Mouse (Mus musculus): Measurements from ENCODE around the gene Kcna6. TPM values are rescaled to one million over a fixed set of nuclear protein-coding genes. Genes with fewer than 3 reads are reported as not detected.
A peak's percentile ranks its signal among the peaks of the same experiment; 100 is the strongest.

Kcna6 gene
- 1 to 10 TPM; 1.3 to 1.7 TPM for total RNA-seq (2021)
- long read RNA-seq, experiment 1: 0 reads
- long read RNA-seq, experiment 2: 0 reads

DNA sequence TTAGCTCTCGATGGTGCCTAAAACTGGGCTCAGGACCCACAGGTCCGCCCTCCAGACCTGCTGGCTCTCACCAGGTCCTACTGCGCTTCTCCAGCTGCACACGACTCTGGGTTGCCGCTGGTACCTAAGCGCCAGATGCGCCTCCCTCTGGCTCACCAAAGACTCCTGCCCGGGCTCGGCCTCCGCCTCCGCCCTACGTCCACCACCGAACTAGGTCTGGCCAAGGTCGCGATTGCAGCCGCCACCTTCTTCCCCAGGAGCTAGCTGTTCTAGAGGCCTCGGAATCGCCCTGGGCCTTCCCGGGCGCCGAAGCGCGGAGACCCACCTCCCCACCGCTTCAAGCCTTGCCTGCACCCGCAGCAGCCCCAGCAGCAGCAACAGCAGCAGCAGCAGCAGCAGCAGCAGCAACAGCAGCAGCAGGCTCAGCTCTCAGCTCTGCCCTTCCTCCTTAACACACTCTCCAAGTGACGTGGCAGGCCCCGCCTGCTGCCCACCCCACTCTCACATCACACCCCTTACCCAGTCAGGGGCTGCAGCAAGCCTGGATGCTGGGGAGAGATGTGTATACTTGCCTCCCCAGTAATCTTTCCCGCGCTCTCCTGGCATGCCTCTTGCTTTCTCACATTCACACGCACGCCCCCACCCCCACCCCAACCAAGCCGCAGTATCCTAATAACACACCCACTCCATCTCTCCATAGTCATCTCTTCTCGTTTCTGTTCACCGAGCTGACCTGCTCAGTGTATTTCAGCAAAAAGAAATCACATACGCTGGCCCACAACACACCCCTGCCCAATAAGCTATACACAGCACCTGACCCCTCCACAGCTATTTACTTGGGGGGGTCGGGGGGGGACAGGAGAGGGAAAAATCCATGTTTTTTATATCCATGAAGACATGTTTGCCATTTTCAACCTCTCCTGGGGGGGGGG lies at the start of gene Kcna6:
Kcna6 (minus strand) TSS at position 464 of the 932 bp plus-strand sequence.
- no peak for DNase-seq

DNA sequence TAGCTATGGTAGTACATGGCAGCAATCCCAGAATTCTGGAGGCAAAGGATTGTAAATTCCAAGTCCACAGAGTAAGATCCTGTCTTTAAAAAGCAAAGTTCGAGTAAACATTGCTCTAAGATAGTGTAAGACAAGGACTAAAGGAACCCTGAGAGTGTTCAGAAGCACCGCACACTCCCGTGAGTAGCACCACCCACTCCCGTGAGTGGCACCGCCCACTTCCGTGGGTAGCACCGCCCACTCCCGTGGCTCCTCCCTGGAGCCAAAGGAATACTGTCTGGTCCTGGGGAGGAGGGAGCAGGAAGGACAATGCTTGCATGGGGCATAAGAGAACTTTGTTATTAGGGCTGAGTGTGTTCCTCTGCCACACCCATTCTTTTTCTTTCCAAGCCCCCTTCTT lies 48.4 kb upstream of the Kcna6 start:
- DNase-seq: no peak

DNA sequence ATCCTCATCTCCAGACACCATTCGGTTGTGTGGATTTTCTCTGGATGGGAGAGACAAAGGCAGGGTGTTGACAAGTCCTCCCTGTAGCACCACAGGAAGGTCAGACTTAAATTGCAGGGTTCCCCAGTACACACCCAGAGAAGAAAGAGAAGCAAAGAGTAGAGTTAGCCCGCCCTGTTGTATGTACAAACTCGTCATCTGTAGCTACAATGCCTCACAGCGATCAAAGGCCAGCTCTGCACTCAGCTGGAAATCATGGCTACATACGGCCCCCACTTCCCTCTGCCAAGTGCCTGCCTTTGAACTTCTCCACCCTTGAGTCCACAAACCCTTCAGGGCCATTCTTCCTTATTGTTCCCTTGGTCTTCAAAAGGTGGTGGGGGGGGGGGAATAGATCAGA lies 43.7 kb upstream of the Kcna6 start:
- no peak for DNase-seq

DNA sequence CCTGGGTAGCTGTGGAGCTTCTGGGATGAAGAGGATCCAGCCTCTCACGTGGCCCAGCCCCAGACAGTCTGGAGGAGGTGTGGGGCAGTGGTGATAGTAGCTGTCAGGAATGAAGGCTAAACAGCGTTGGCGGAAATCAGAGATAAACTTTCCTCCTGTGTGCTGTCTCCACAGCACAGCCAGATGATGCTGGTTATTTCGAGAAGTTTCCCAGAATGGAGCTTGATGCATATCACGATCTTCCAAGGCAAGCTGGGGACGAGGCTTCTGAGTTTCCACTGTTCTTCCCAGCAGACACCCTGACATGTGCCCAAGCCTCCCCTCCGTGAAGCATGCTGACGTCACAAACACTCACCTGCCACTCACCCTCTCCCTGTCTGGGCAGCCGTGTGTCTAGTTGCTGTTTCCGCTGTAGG lies 43.2 kb upstream of the Kcna6 start:
- no peak for DNase-seq

DNA sequence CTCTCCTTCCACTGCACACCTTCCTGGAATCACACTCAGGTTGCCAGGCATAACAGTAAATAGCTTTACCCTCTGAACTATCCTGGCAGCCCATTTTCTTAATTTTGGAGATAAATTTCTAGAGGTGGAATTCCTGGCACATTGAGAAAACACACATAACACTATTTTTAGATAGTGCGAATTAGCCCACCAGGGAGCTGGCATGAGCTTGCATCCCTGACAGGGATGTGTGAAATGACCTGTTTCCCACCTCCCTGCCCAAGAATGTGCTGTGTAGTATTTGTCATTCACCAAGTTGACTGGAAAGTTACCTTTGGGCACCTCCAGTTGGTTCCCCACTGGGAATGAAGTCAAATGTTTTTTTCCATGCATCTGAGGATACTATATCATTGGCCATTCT lies 42.6 kb upstream of the Kcna6 start:
- DNase-seq: no peak

DNA sequence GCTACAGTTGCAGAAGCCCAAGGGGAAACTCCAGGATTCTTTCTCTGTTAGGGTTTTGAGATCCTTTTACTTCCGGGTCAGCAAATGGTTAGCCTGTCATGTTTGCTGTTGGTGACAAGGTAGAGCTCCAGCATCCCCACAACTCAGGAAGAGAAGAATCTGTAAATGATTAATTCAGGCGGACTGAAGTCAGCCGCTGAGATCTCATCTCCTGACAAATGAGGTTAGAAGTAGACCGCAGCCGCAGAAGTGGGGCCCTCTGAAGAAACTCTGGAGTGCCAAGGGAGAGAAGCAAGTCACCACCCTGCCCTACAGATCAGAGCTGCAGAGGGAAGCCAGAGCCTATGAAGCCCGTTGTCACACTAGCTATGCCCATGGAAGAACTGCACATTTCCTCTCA lies 37.4 kb upstream of the Kcna6 start:
- DNase-seq: no peak

DNA sequence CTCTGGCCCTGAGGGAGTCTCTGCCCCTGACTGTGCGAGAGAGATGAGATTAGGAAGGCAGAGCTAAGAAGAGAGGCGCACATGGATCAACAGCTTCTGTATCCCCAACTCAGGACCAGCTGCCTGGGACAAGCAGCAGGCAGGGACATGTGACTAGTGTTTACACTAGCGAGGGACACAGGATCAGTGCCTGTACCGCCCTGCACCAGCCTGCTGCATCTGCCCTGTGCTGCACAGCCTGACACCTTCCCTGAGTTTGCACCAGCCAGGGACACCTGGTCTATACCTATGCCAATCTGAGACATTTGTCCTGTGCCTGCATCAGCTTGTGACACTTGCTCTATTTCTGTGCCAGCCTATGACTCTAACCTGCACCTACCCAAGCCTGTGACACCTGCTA lies 33.4 kb upstream of the Kcna6 start:
- DNase-seq: no peak

DNA sequence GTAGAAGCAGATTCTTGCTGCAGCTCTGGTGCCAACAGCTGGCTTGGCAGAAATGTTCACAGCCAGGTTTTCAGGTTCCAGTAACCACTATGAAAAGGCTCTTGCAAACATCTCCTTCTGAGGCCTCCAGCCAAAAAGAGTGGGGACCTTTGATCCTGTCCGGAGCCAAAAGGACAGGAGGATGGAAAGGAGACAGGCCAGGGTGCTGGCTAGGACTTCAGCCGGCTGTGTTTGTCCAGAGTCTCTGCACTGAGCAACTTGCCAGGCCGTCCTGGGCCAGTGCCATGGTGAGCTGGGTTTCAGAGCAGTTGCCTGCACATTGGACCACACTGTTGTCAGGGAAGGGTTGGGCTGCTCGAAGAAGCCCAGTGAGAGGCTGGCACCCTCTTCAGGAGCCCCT lies 31.9 kb upstream of the Kcna6 start:
- DNase-seq: peak in 1 of 2 experiments; percentile 4

DNA sequence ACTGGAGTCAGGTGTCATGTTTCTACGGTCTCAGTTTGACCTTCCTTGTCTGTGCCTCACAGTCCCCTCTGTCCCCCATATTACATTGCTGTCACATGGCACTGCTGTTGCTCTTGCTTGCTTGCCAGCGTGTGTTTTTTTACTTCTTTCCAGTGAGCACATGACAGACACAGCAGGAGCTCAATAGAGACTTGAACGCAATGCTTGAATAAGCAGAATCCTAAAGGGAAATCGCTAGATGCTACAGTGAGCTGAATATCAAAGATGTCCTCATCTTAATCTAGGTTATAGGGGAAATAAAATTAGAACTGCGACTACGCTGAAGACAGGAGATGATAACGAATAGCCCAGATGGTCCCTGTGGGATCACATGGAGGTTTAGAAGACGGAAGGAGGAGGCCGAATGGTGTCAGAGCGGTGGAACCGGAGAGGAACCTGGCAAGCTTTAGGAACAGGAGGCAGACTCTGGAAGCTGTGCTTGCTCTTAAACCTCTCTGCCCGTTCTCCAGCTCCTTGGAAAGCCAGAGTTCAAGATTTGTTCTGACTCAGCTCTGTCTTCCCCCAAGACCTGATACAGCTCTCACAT lies 29.8 kb upstream of the Kcna6 start:
- no peak for DNase-seq

DNA sequence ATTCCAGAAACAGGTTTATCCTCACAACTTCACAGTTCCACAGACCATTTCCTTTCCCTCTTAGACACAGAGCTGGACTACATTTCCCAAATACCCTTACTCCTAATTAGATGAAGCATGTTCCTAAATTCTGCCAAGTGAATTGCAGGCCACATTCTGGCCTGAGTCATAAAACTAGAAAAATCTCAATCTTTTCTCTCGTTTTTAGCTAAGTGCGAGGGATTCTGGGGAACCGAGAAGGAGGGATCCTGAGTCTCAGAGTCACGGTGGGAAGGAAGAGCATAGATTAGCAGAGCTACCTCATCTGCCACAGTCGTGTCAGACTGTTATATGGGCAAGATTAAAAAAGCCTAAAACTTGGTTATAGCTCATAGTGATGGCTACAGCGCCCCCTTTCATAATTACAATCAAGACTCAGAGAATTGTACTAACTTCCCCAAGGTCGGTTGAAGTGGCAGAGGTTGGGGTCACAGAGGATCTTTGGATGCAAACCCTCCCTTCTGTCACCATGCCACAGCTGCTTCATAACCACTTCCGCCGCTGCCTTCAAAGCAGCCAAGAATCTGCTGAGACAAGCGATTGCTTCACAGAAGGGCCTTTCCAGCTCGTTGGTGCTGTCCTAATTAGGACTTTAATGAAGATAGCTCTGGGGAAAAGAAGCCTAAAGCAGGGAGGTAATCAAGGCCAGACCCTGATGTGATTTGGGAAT lies 28.6 kb upstream of the Kcna6 start:
- no peak for DNase-seq

DNA sequence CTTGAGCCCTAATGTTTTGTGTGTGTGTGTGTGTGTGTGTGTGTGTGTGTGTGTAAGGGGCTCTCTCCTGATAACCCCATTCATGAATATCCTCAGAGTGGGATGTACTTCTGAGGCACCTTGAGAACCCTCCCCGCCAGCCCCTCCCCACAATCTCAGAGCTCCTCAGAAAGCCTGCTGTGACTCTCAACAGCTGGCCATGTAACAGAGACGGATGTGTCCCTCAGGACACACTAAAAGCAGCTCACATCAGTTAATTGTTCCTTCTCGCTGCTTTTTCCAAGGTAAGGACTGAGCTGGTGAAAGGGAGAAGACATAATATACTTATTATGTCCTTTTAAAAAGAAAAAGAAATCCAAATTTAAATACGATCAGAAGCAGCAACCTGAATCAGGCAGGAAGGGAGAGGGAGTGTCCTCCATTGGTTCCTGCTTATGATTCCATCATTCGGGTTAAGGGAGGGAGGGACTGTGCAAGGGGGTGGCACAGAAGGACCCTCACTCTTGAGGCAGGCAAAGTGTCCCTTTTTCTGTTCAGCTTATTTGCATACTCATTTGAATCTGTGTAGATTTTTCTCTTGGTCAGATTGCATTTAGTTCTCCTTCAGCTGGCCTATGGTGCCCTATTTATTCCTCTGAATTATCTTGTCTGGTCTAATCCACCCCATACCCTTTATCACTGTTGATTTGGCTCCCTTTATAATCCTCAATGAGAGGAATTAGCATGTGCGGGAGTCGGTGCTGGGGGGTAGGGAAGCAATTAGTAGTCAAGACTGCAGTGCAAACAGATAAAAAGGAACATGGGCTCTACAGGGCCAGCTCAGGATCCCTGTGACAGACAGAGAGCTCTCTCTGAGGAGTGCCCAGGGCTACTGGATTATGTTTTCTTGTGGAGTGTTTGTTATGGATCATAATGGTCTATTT lies 27.4 kb upstream of the Kcna6 start:
- no peak for DNase-seq

DNA sequence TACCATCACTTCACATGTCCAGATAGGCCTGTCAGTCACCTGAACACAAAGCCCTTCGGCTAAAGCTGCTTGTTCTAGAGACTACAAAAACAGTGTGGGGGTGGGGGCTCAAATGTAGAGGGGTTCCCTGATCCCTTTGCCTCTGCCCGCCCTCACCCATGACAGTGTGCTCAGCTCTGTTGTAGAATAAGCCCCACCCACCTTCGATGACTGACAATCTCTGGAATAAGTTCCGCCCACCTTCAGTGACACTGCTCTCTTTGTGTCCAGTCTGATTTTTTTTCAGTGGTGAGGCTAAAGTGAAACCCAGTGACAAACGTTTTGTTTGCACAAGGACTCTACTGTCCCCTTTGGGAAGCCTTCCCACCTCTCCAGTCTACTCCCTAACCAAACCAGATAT lies 26.1 kb upstream of the Kcna6 start:
- DNase-seq: no peak

DNA sequence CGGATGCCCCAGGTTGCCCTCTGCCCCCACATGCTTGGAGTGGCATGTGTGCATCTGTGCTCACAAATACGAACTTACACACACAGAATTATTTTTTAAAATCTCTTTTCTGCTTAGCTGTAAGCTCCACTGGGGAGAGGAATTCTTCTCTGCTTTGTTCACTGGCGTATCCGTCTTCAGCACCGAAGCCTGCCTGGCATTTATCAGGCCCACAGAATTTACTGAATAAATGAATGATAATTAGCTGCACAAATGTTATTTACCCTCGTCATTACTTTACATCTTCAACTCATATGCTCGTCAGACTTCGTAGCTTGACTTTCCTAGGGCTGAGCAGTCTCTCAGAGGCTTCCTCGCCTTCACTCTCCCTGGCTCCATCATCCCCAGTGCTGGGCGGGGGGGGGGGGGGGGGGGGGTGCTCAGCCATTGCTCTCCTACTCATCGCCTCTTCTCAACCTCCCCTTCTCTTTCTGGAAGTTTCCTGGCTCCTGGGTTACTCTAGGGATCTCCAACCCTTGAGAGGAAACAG lies 24.2 kb upstream of the Kcna6 start:
- no peak for DNase-seq

DNA sequence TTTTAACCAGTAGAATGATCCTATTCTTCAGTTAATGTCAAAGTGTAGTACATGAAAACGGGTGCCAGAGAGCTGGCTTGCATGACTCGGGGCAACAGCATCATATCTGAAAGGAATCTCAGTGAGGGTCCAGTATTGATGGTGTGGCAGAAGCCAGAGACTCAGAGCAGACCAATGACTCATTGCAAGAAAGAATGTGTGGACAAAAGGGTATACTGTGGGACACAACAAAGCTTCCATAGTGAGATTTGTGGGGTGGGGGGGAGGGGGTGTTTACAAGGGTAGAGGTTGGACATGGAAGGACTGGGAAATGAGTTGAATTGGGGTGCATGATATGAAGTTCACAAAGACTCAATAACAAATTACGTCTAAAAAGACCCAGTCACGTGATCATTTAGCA lies 20.9 kb upstream of the Kcna6 start:
- no peak for DNase-seq

DNA sequence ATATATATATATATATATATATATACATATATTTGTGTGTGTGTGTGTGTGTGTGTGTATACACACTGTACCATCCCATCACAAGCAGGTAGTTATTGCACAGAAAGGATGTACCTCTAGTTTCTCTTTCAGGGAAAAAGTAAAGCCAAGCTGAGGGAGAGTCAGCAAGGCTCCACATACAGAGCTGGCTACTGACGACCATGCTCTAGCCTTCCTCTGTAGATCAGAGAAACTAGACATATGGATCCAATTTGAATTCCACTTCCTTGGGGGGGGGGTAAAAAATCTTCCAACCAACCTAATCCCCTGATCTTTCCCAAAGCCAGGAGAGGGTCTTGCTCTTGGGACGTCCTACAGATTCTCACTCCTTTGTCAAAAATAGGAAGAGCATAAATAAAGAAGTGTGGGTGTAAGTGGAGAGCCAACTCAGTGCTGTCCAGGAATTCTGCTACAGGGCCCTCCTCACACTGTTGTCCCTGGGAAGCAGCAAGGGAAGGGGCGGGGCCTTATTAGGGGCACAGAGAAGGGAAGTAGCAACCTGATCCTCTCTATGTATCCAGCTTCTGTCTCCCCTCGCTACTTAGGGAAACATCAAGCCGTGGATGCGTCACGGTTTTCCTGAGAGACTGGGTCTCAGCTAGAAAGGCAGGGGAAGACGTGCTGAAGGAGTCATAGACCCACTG lies 15.4 kb upstream of the Kcna6 start:
- DNase-seq: no peak

DNA sequence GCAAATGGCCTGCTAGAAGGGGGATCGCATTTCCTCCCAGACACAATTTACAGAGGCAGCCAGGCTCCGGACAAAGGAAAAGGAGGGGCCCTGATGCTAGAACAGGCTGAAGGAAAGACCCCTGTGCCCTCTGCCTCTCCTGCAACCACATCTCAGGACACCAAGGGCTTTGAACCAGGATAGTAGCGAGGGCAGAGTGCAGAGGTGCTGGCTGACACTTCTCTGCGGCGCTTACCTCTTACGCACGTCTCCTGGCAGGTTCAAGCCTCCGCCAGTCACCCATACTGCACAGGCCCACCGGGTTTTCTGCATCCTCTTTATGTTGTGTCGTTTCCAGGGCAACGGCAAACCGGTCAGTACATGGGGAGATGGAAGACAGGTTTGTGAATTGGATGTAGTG lies 12.0 kb upstream of the Kcna6 start:
- DNase-seq: no peak

DNA sequence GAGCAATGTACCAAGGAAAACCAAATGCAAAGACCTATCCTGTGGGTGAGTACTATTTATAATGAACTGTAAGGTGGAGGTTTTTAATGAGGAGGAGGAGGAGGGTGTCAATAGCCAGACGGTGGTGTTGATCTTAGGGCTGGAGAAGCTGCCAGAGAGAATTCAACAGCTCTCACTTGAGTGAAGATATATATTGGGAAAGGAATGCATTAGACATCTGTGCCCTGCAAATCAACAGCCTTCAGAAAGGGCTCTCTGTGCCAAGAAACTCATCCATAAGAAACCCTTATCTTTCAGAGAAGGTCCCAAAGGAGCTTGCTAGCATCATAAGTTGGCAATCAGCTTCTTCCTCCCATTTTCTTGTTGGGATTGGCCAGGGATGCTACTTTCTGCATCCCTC lies 5.4 kb upstream of the Kcna6 start:
- no peak for DNase-seq

DNA sequence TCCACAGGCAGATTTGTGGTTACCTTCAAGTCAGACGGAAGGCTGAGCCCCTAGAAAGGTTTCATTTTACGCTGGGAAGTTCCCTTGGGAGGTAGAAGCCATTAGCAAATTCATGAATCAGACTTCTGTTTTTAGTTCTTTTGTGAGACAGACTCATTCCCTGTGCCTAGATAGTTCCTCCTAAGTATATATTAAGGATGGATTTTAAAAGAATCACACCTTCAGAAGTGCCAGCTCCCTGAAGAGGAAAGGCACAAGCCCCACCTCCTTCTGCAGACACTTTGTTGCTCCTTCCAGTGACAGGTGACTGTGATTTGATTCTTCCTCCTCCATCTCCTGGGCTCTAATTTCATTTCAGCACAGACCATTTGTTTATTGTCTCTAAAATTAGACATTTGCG lies 2.1 kb upstream of the Kcna6 start:
- no peak for DNase-seq

DNA sequence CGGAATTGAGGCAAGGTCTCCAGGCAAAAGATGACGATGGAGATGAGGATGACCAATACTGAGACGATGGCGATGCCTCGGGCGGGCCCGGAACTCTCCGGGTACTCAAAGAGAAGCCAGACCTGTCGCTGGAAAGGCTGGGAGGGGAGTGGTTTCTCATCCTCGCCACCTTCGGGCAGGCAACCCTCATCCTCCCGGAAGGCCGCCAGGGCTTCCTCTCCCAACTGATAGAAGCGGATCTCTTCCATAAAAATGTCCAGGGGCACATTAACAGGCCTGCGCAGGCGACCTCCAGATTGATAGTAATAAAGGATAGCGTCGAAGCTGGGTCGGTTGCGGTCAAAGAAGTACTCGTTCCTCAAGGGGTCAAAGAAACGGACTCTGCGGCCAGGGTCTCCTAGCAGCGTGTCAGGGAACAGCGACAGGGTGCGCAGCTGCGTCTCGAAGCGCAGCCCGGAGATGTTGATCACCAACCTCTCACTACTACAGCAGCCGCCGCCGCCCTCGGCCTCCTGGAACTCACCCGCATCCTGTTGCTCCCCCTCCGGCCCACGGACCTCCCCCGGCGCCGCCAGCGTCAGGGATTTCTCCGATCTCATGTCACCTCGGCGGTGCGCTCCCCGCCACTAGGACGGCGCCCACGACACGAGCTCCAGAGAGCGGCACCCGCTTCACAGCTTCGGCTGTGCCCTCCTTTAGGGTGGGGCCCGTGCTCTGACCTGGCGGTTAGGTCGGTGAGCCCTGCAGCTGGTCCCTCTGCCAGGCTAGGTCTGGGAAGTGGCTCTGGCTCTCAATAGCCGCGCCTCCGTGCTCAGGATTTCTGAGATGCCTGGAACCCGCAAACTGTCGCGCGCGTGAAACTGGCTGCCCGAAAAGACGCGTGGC lies 906 bp downstream of the Kcna6 start:
- DNase-seq: peak in 1 of 2 experiments; percentile 11

DNA sequence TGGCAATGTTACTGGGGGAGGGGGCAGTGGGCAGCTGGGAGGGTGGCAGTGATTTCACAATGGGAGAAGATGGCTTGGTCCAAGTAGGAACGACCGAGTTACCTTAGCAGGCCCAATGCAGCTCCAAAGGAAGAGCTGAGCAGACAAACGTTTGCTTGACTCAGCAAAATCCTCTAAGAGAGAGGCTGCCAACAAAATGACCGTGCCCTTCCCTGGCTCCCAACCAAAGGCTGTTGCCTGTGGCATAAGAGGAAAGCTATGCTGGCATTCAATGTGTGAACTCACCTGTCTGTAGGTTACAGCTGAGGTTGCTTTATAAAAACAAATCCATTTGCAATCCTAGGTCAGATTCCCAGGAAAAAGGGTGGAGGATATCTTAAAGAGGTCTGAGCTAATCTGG lies 3.5 kb downstream of the Kcna6 start:
- DNase-seq: peak; percentile 12 to 19

Data from adrenal gland, postnatal 36 days (tissue).